Mouse (Mus musculus) liver, embryonic 11.5 days (tissue): ENCODE results near the gene Slc13a2. TPM values are rescaled to one million over a fixed set of nuclear protein-coding genes. Genes with fewer than 3 reads are reported as not detected.
A peak's percentile ranks its signal among the peaks of the same experiment; 100 is the strongest.

ENCODE experiments used
- ATAC-seq: fragments of 200-750 bp; cut with Nextera tagmentation; replicated peaks from 2 replicates; pipeline ENCODE4 v1.8.0; 2017; ENCODE audit warnings: moderate number of reproducible peaks, mild to moderate bottlenecking, moderate TSS enrichment, moderate library complexity; ENCODE audit not compliant: low FRiP score
- DNase-seq: peaks from one replicate; pipeline ENCODE4 v3.0.0-alpha.2; 2017; ENCODE audit warnings: low spot score
- H3K27ac ChIP-seq: fragments of 300-500 bp; sonication (generic); 2 replicates; pipeline ENCODE4 v1.5.1; 2014; ENCODE audit warnings: mild to moderate bottlenecking, low read depth, low read length, control low read depth
- H3K27me3 ChIP-seq: fragments of 300-500 bp; sonication (generic); replicated peaks from 2 replicates; pipeline ENCODE4 v1.6.1; 2014; ENCODE audit warnings: low read length, mixed read lengths; ENCODE audit not compliant: control insufficient read depth, insufficient read depth
- H3K36me3 ChIP-seq: fragments of 300-500 bp; sonication (generic); 2 replicates; pipeline ENCODE4 v1.6.1; 2014; ENCODE audit warnings: mild to moderate bottlenecking, low read length, moderate library complexity, mixed read lengths; ENCODE audit not compliant: control insufficient read depth, insufficient read depth
- H3K4me1 ChIP-seq: fragments of 300-500 bp; sonication (generic); replicated peaks from 2 replicates; pipeline ENCODE4 v1.6.1; 2014; ENCODE audit warnings: low read length, mixed read lengths; ENCODE audit not compliant: control insufficient read depth, insufficient read depth
- H3K4me2 ChIP-seq: fragments of 300-500 bp; sonication (generic); 2 replicates; pipeline ENCODE4 v1.6.1; 2014; ENCODE audit warnings: mild to moderate bottlenecking, control low read depth, moderate library complexity
- H3K4me3 ChIP-seq: fragments of 300-500 bp; sonication (generic); 2 replicates; pipeline ENCODE4 v1.5.1; 2014; ENCODE audit warnings: low read depth, low read length, control low read depth
- H3K9ac ChIP-seq: fragments of 300-500 bp; sonication (generic); 2 replicates; pipeline ENCODE4 v1.6.1; 2014; ENCODE audit warnings: low read depth, low read length, control low read depth
- H3K9me3 ChIP-seq: fragments of 300-500 bp; sonication (generic); 2 replicates; pipeline ENCODE4 v1.6.1; 2016; ENCODE audit warnings: low read length, inconsistent platforms, mixed read lengths; ENCODE audit not compliant: control insufficient read depth
- WGBS: fragments of 180-500 bp; shearing (Covaris S2); extraction: QIAGEN DNeasy Blood & Tissue Kit; methylation state at CpG from one replicate; pipeline ENCODE4 v1.1.7; 2014; 5-methylcytosine and 5-hydroxymethylcytosine counted together
- polyA plus RNA-seq: library from polyadenylated mRNA; unstranded; fragments of >200 nt; fragmentation: Nextera tagmentation; extraction: Ambion mirVana; gene quantifications from 2 replicates; pipeline ENCODE4 v1.2.1, GENCODE M21; 2014

Gene Slc13a2
- polyA plus RNA-seq, 1 experiment from 2014 or later: not detected

- WGBS: 72% methylated on average over 13 of the region's 13 CpGs
- Histone ChIP-seq H3K4me1 (no peaks in the 10 kb centered on the region), H3K9me3 (no peaks in the 10 kb centered on the region), H3K27me3 (no peaks in the 10 kb centered on the region), H3K36me3 (no peaks in the 10 kb centered on the region), H3K27ac (no peak overlapping the region), H3K9ac (no peak overlapping the region), H3K4me2 (no peak overlapping the region), H3K4me3 (no peak overlapping the region)
- DNase-seq (no peak), ATAC-seq (no peak)
These were observed 58.6 kb downstream of the Slc13a2 start for GRCm38 (mm10) chr11:78363309-78364007.

GRCm38 (mm10) chr11:78360789-78361131 is 61.3 kb downstream of the Slc13a2 start:
- Histone ChIP-seq H3K9me3 (no peaks in the 10 kb centered on the region), H3K4me1 (no peaks in the 10 kb centered on the region), H3K27ac (no peak overlapping the region), H3K4me2 (peak overlapping the region; percentile 64), H3K9ac (no peak overlapping the region), H3K27me3 (no peaks in the 10 kb centered on the region), H3K36me3 (no peaks in the 10 kb centered on the region), H3K4me3 (0 out of 2 replicates have a peak overlapping the region, but pooled peaks have one; percentile 47)
- 57% methylated on average over 2 of the region's 2 CpGs for WGBS
- DNase-seq (no peak), ATAC-seq (peak; percentile 13; the same call in 1 of the 2 replicates)

GRCm38 (mm10) chr11:78360125-78360788 is 61.8 kb downstream of the Slc13a2 start:
- no peaks in the 10 kb centered on the region for H3K36me3 ChIP-seq
- no peaks in the 10 kb centered on the region for H3K9me3 ChIP-seq
- H3K4me3 ChIP-seq: peak overlapping the region; percentile 47
- peak; percentile 70 for DNase-seq
- no peak overlapping the region for H3K9ac ChIP-seq
- ATAC-seq: peak; percentile 82
- H3K4me2 ChIP-seq: peak overlapping the region; percentile 64
- H3K27me3 ChIP-seq: no peaks in the 10 kb centered on the region
- 8% methylated on average over 13 of the region's 13 CpGs for WGBS
- no peak overlapping the region for H3K27ac ChIP-seq
- no peaks in the 10 kb centered on the region for H3K4me1 ChIP-seq

- Histone ChIP-seq H3K27me3 (no peaks in the 10 kb centered on the region), H3K27ac (no peak overlapping the region), H3K9me3 (no peaks in the 10 kb centered on the region), H3K36me3 (no peaks in the 10 kb centered on the region), H3K4me3 (no peak overlapping the region), H3K9ac (no peak overlapping the region), H3K4me2 (no peak overlapping the region), H3K4me1 (no peaks in the 10 kb centered on the region)
- DNase-seq (peak; percentile 51), ATAC-seq (no peak)
- WGBS: 22% methylated on average over 22 of the region's 22 CpGs
These were observed 63.5 kb downstream of the Slc13a2 start for GRCm38 (mm10) chr11:78358330-78359007.

- no peaks in the 10 kb centered on the region for H3K9me3 ChIP-seq
- DNase-seq: peak; percentile 69
- WGBS: 29% methylated on average over 4 of the region's 4 CpGs
- no peaks in the 10 kb centered on the region for H3K36me3 ChIP-seq
- H3K27me3 ChIP-seq: no peaks in the 10 kb centered on the region
- no peaks in the 10 kb centered on the region for H3K4me1 ChIP-seq
- ATAC-seq: no peak
- H3K4me2 ChIP-seq: no peak overlapping the region
- H3K27ac ChIP-seq: no peak overlapping the region
- no peak overlapping the region for H3K4me3 ChIP-seq
- no peak overlapping the region for H3K9ac ChIP-seq
These were observed 66.4 kb downstream of the Slc13a2 start for GRCm38 (mm10) chr11:78355471-78356238.

GRCm38 (mm10) chr11:78354905-78355304 is 67.1 kb downstream of the Slc13a2 start:
- Histone ChIP-seq H3K9ac (no peak overlapping the region), H3K4me1 (no peaks in the 10 kb centered on the region), H3K36me3 (no peaks in the 10 kb centered on the region), H3K4me3 (no peak overlapping the region), H3K4me2 (no peak overlapping the region), H3K27ac (no peak overlapping the region), H3K9me3 (no peaks in the 10 kb centered on the region), H3K27me3 (no peaks in the 10 kb centered on the region)
- ATAC-seq (no peak), DNase-seq (no peak)
- 57% methylated on average over 6 of the region's 6 CpGs for WGBS

GRCm38 (mm10) chr11:78353081-78353480 is 68.9 kb downstream of the Slc13a2 start:
- H3K27ac ChIP-seq: no peak overlapping the region
- WGBS: 53% methylated on average over 1 of the region's 1 CpGs
- no peaks in the 10 kb centered on the region for H3K9me3 ChIP-seq
- H3K9ac ChIP-seq: no peak overlapping the region
- no peak for ATAC-seq
- H3K4me1 ChIP-seq: peaks cover 3% of the 10 kb centered on the region; the same call in 1 of the 2 replicates
- no peaks in the 10 kb centered on the region for H3K27me3 ChIP-seq
- H3K4me3 ChIP-seq: no peak overlapping the region
- H3K4me2 ChIP-seq: no peak overlapping the region
- DNase-seq: no peak
- peaks cover 8% of the 10 kb centered on the region; the same call in 1 of the 2 replicates for H3K36me3 ChIP-seq
